Mouse (Mus musculus) heart, adult 18-20 months (tissue): Measurements from ENCODE around the gene 2310061I04Rik. TPM values are rescaled to one million over a fixed set of nuclear protein-coding genes. Genes with fewer than 3 reads are reported as not detected.
A peak's percentile ranks its signal among the peaks of the same experiment; 100 is the strongest.

ENCODE experiments used
- DNase-seq, 2 experiments: peaks; one replicate each; pipeline ENCODE4 v3.0.0; 2021 to 2022; ENCODE audit warnings: mixed read lengths in 1 of 2
- total RNA-seq, 2 experiments: library from RNA; stranded (reverse); gene quantifications; 2 replicates each; pipeline ENCODE4 v1.2.3; 2021

Gene 2310061I04Rik
- total RNA-seq, 2 experiments from 2014 or later, result 101 to 105 TPM

GRCm38 (mm10) chr17:35870151-35870883, 26.9 kb downstream of the 2310061I04Rik start:
- peak; percentile 79 to 92 for DNase-seq

- DNase-seq, result peak; percentile 78 to 80
Measured at GRCm38 (mm10) chr17:35869346-35870067, 27.7 kb downstream of the 2310061I04Rik start.

GRCm38 (mm10) chr17:35868961-35869345, 28.3 kb downstream of the 2310061I04Rik start:
- no peak for DNase-seq

GRCm38 (mm10) chr17:35868165-35868820, 28.9 kb downstream of the 2310061I04Rik start:
- DNase-seq, result peak; percentile 55 to 68

GRCm38 (mm10) chr17:35866911-35867890, 30.0 kb downstream of the 2310061I04Rik start:
- peak; percentile 76 to 79 for DNase-seq

- DNase-seq, result peak in 1 of 2 experiments; percentile 92
Measured at GRCm38 (mm10) chr17:35866281-35866831, 30.9 kb downstream of the 2310061I04Rik start.

- peak; percentile 88 to 92 for DNase-seq
Measured at GRCm38 (mm10) chr17:35865481-35866280, 31.6 kb downstream of the 2310061I04Rik start, which contains the start of gene Ppp1r18. TSS of gene Ppp1r18 (plus strand) at chr17:35865593.

- DNase-seq, result peak in 1 of 2 experiments; percentile 23
Measured at GRCm38 (mm10) chr17:35864832-35865353, 32.3 kb downstream of the 2310061I04Rik start.

GRCm38 (mm10) chr17:35861198-35861857, 35.9 kb downstream of the 2310061I04Rik start, which contains the start of gene Nrm:
TSS of gene Nrm (plus strand) at chr17:35861318.
- peak; percentile 95 to 97 for DNase-seq

- DNase-seq, result peak in 1 of 2 experiments; percentile 43
Measured at GRCm38 (mm10) chr17:35860831-35861197, 36.4 kb downstream of the 2310061I04Rik start.

- no peak for DNase-seq
Measured at GRCm38 (mm10) chr17:35859835-35860234, 37.4 kb downstream of the 2310061I04Rik start.

GRCm38 (mm10) chr17:35859371-35859770, 37.9 kb downstream of the 2310061I04Rik start:
- no peak for DNase-seq

GRCm38 (mm10) chr17:35850974-35851373, 46.3 kb downstream of the 2310061I04Rik start:
- no peak for DNase-seq

GRCm38 (mm10) chr17:35848112-35848511, 49.1 kb downstream of the 2310061I04Rik start:
- DNase-seq, result no peak

- DNase-seq, result no peak
Measured at GRCm38 (mm10) chr17:35843514-35843913, 53.7 kb downstream of the 2310061I04Rik start.
